Mouse (Mus musculus): ENCODE data around the gene Srp54b.
"Not testable (repeated sequence)": the region's sequence is repeated elsewhere in the genome, so short reads cannot be mapped to it uniquely, and the experiment has no call there.

GRCm38 (mm10) chr12:55154559-55155448 is at the start of gene Srp54b:
- TF ChIP-seq CTCF, EP300 (IDR thresholded peaks at IDR 0.05; ENCODE audit: low read depth): not testable (repeated sequence)
